Mouse (Mus musculus) lung, embryonic 15.5 days (tissue): ENCODE results near the gene Drosha. TPM values are rescaled to one million over a fixed set of nuclear protein-coding genes. Genes with fewer than 3 reads are reported as not detected.
"Not testable (repeated sequence)": the region's sequence is repeated elsewhere in the genome, so short reads cannot be mapped to it uniquely, and the experiment has no call there.

Source experiments
- ATAC-seq: fragments of 200-750 bp; cut with Nextera tagmentation; 2 replicates; pipeline ENCODE4 v1.8.0; 2017; ENCODE audit warnings: moderate number of reproducible peaks, borderline replicate concordance; ENCODE audit not compliant: low FRiP score, low TSS enrichment; ENCODE audit errors: extremely low read depth
- H3K27ac ChIP-seq: fragments of 300-500 bp; sonication (generic); 2 replicates; pipeline ENCODE4 v1.5.1; 2015; ENCODE audit warnings: moderate library complexity, mild to moderate bottlenecking, inconsistent platforms
- H3K27me3 ChIP-seq: fragments of 300-500 bp; sonication (generic); 2 replicates; pipeline ENCODE4 v1.6.1; 2015; ENCODE audit warnings: inconsistent platforms
- H3K36me3 ChIP-seq: fragments of 300-500 bp; sonication (generic); 2 replicates; pipeline ENCODE4 v1.6.1; 2015; ENCODE audit warnings: inconsistent platforms
- H3K4me1 ChIP-seq: fragments of 300-500 bp; sonication (generic); 2 replicates; pipeline ENCODE4 v1.6.1; 2015; ENCODE audit warnings: inconsistent platforms
- H3K4me2 ChIP-seq: fragments of 300-500 bp; sonication (generic); 2 replicates; pipeline ENCODE4 v1.6.1; 2015; ENCODE audit warnings: inconsistent platforms, mild to moderate bottlenecking, moderate library complexity
- H3K4me3 ChIP-seq: fragments of 300-500 bp; sonication (generic); 2 replicates; pipeline ENCODE4 v1.5.1; 2015; ENCODE audit warnings: mild to moderate bottlenecking, inconsistent platforms
- H3K9ac ChIP-seq: fragments of 300-500 bp; sonication (generic); 2 replicates; pipeline ENCODE4 v1.6.1; 2015; ENCODE audit warnings: inconsistent platforms
- H3K9me3 ChIP-seq: fragments of 300-500 bp; sonication (generic); 2 replicates; pipeline ENCODE4 v1.6.1; 2016; ENCODE audit warnings: inconsistent platforms
- WGBS: fragments of 180-500 bp; shearing (Covaris S2); methylation state at CpG from one replicate; pipeline ENCODE4 v1.1.7; 2015; 5-methylcytosine and 5-hydroxymethylcytosine counted together
- polyA plus RNA-seq: library from polyadenylated mRNA; unstranded; fragments of >200 nt; fragmentation: Nextera tagmentation; extraction: Ambion mirVana; gene quantifications from 2 replicates; pipeline ENCODE4 v1.2.1, GENCODE M21; 2015

Drosha gene
- polyA plus RNA-seq, 1 experiment from 2014 or later: 29.7 TPM

DNA sequence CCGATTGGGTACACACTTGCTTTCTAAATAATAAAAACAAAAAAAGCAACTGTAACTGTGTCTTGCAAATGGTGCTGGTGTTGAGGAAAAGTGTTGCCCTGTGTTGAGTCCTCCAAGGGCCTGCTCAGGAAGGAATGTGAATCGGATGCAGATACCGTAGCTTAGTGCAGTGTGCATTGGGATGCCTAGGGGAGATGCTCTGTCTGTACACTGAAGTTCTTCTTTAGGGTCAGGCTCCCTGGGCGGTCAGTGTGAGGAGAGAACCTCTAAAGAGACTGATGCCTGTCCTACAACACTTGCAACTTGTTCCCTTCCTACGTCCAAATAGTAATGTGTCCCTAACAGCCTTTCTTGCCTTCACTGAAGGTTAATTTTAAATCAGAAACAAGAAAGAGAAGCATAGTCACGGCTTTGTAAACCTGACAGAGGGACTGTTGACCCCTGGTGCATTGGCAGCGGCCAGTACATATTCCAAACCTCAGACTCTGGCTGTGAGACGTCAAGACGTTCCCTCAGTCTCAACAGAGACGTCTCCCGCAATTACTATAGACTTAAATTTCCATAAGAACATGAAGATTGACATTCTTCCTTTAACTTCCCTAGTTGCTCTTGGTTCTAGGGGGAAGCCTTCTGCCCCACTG, 94.8 kb downstream of the Drosha start:
- not testable (repeated sequence) for H3K4me2 ChIP-seq, H3K9me3 ChIP-seq, H3K4me1 ChIP-seq, H3K27me3 ChIP-seq, H3K27ac ChIP-seq, H3K4me3 ChIP-seq, H3K9ac ChIP-seq, ATAC-seq
- H3K36me3 ChIP-seq: peaks cover 52% of the 10 kb centered on the region
- 90% methylated on average over 11 of the region's 11 CpGs for WGBS

DNA sequence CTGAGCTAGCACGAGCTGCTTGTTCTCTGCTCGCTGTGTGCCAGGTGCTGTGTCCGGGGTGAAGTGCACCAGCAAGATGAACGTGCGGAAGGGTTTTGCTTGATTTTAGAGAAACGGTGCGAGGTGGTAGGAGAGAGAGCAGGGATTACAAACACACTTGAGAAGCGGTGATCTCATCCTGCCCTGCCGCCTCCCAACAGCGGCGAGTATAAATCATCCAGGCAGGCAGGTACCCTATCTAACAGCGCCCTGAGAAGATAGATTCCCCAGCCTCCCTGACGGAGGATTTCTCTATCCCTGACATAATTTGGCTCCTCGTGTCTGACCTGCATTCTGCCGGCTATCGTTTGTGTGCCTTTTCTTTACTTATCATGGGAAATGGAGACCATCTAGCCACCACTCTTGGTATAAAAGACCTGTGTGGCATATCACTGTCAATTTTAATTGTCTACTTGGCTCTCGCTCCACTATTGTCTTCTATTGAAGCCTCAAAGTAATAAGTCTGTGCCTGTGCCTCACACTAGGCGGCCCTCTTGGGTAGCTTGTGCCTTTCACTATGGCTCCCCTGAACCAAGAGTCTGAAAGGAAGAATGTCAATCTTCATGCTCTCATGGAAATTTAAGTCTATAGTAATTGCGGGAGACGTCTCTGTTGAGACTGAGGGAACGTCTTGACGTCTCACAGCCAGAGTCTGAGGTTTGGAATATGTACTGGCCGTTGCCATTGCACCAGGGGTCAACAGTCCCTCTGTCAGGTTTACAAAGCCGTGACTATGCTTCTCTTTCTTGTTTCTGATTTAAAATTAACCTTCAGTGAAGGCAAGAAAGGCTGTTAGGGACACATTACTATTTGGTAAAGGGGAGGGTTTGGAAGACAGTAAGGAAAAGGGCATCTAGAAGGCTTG, 95.6 kb downstream of the Drosha start:
- WGBS: 86% methylated on average over 24 of the region's 24 CpGs
- peaks cover 56% of the 10 kb centered on the region for H3K36me3 ChIP-seq
- H3K4me1 ChIP-seq: no peaks in the 10 kb centered on the region
- no peak overlapping the region for H3K9ac ChIP-seq
- H3K27ac ChIP-seq: no peak overlapping the region
- H3K9me3 ChIP-seq: no peaks in the 10 kb centered on the region
- H3K4me3 ChIP-seq: no peak overlapping the region
- ATAC-seq: no peak
- H3K4me2 ChIP-seq: no peak overlapping the region
- no peaks in the 10 kb centered on the region for H3K27me3 ChIP-seq

DNA sequence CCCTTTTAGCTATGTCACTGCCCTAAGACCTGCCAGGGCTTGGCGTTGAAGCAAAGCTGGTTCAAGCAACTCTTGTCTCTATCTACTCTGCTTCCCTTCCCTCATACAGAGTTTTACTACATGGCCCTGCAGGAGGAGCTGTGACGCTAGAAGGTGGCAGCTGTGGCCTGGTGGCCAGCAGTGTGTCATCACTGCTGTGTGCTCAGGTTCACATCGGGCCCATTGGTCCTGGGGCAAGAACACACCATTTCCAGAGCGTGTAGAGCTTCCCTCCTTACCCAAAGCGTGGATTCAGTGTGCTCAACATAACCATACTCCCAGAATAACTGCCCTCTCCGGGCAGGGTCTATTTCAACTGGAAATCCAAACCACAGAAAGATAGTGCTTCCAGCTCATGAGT, 97.3 kb downstream of the Drosha start:
- no peak overlapping the region for H3K9ac ChIP-seq
- H3K27ac ChIP-seq: no peak overlapping the region
- no peaks in the 10 kb centered on the region for H3K27me3 ChIP-seq
- ATAC-seq: no peak
- no peak overlapping the region for H3K4me2 ChIP-seq
- no peak overlapping the region for H3K4me3 ChIP-seq
- 91% methylated on average over 6 of the region's 6 CpGs for WGBS
- no peaks in the 10 kb centered on the region for H3K9me3 ChIP-seq
- peaks cover 58% of the 10 kb centered on the region for H3K36me3 ChIP-seq
- H3K4me1 ChIP-seq: no peaks in the 10 kb centered on the region

DNA sequence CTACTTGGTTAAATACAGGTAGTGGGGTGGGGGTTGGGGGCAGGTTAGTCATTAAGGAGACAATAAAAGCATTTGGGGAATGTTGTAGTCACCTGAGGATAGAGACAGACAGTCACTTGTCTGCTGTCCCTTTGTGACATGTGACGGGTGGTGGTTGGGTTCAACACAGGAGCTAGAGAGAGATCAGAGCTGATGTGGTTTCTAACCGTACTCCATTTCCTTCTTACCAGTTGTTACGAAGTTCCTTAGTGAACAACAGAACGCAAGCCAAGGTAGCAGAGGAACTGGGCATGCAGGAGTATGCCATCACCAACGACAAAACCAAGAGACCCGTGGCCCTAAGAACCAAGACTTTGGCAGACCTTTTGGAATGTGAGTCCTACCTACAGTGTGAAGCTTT, 99.2 kb downstream of the Drosha start:
- no peak overlapping the region for H3K4me2 ChIP-seq
- H3K4me3 ChIP-seq: no peak overlapping the region
- H3K4me1 ChIP-seq: no peaks in the 10 kb centered on the region
- H3K27me3 ChIP-seq: no peaks in the 10 kb centered on the region
- WGBS: 91% methylated on average over 6 of the region's 6 CpGs
- no peak overlapping the region for H3K9ac ChIP-seq
- no peak overlapping the region for H3K27ac ChIP-seq
- no peaks in the 10 kb centered on the region for H3K9me3 ChIP-seq
- peaks cover 51% of the 10 kb centered on the region for H3K36me3 ChIP-seq
- ATAC-seq: no peak

DNA sequence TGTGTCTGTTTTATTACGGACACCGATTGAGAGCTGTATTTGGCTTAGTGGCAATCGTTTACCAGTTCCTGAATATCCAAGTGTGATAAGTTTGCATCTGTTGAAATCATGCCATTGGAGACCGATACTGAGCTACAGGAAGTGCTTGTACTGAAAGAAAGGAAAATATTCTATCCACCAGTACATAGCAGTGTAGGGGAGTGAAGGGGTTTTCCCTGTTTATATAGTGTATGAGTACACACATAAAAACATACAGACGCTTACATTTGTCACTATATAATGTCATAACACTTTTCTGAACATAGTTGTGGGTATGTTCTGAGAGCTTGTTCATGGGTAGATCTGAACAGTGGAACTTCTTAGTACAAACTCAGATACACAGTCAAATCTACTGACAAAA, 106.9 kb downstream of the Drosha start:
- Histone ChIP-seq H3K27ac (no peak overlapping the region), H3K9ac (no peak overlapping the region), H3K4me1 (no peaks in the 10 kb centered on the region), H3K4me2 (no peak overlapping the region), H3K36me3 (peaks cover 25% of the 10 kb centered on the region), H3K27me3 (no peaks in the 10 kb centered on the region), H3K9me3 (no peaks in the 10 kb centered on the region), H3K4me3 (no peak overlapping the region)
- no peak for ATAC-seq
- whole genome bisulfite sequencing: 81% methylated on average over 5 of the region's 5 CpGs

DNA sequence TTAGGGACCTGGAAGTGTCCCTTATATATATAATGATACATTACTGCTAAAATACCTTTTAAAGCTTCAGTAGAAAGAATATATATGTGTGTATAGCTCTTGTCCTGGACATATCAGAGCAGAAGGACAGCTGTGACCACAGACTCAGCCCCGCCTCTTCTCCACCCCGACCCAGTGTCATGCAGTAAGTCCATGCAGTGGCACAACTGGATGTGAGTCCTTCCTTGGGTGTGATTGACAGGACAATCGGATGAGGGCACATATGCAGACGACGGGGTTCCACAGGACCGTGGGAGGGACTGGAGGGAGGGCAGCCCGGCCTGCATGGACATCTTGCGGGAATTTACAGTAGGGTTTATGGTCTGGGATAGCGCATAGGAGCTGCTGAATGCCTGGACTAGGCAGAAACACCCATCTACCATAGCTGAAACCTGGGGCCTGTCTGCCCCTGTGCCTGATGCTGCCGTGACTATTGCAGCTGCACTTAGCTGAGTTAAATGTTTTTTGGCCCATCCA, 111.7 kb downstream of the Drosha start:
- no peak overlapping the region for H3K9ac ChIP-seq
- no peaks in the 10 kb centered on the region for H3K9me3 ChIP-seq
- 89% methylated on average over 10 of the region's 10 CpGs for WGBS
- H3K27me3 ChIP-seq: no peaks in the 10 kb centered on the region
- no peak for ATAC-seq
- no peak overlapping the region for H3K27ac ChIP-seq
- H3K4me1 ChIP-seq: no peaks in the 10 kb centered on the region
- no peak overlapping the region for H3K4me3 ChIP-seq
- no peak overlapping the region for H3K4me2 ChIP-seq
- peaks cover 3% of the 10 kb centered on the region; the same call in 1 of the 2 replicates for H3K36me3 ChIP-seq

DNA sequence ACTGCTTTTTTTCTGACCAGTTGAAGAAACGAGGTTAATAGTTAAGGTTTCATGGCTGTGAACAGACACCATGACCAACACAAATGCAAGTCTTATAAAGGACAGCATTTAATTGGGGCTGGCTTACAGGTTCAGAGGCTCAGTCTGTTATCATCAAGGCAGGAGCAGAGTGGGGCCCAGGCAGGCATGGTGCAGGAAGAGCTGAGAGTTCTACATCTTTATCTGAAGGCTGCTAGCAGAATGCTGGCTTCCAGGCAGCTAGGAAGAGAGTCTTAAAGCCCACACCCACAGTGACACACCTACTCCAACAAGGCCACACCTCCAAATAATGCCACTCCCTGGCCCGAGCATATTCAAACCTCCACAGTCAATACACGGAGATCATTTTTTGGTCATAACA, 112.7 kb downstream of the Drosha start:
- H3K9me3 ChIP-seq, ATAC-seq, H3K4me3 ChIP-seq, H3K9ac ChIP-seq, H3K27ac ChIP-seq, H3K27me3 ChIP-seq, H3K36me3 ChIP-seq, H3K4me1 ChIP-seq, H3K4me2 ChIP-seq: not testable (repeated sequence)
- 81% methylated on average over 3 of the region's 3 CpGs for WGBS

DNA sequence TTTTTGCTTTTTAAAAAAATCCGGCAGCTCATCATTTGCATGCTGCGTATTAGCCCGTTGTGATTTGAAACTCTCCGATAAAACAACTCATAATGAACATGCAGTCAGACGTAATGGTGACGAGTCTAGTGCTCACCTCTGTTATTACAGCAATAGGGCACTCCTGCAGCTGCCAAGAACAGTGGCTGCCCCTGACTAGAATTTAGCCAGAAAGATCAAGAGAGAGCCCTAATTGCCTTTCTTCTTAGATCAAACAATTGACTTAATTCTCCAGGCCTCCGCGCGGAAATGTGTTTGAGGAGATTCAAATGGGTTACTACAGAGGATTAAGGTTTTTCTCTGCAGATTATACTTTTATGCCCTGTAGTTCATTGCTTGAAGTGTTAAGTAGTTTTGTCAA, 116.5 kb downstream of the Drosha start:
- no peaks in the 10 kb centered on the region for H3K9me3 ChIP-seq

DNA sequence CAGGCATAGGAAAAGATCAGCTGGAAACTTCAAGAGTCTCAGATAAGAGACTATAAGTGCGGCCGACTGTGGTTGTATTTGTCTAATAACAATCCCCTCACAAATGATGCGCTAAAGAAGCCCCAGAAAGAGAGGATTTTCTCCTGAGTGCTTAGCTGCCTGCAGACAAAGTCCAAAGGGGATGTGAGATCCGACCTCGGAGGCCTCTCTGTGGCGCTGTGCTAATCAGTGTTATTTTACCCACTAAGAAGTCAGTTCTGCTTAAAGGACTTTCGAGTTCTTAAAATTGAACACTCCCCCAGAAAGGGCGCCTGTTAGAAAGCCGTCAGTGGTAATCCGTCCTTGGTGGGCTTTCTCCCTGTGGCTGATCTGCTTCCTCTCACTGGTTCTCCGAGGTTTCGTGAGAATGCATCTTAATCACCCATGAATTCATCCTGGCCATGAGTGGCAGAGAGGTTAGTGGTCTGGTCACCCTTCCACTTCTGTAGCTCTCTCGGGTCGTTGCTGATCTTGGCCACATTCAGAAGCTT, 117.1 kb downstream of the Drosha start:
- no peaks in the 10 kb centered on the region for H3K9me3 ChIP-seq
- WGBS: 29% methylated on average over 14 of the region's 14 CpGs
- no peak overlapping the region for H3K4me3 ChIP-seq
- no peaks in the 10 kb centered on the region for H3K4me1 ChIP-seq
- ATAC-seq: no peak
- no peak overlapping the region for H3K4me2 ChIP-seq
- no peak overlapping the region for H3K9ac ChIP-seq
- H3K27me3 ChIP-seq: no peaks in the 10 kb centered on the region
- no peak overlapping the region for H3K27ac ChIP-seq
- no peaks in the 10 kb centered on the region for H3K36me3 ChIP-seq

More for the DNA sequence above, 116.5 kb downstream of the Drosha start:
- Histone ChIP-seq H3K4me1 (no peaks in the 10 kb centered on the region), H3K9ac (no peak overlapping the region), H3K27ac (no peak overlapping the region), H3K4me2 (no peak overlapping the region), H3K27me3 (no peaks in the 10 kb centered on the region), H3K4me3 (no peak overlapping the region), H3K36me3 (no peaks in the 10 kb centered on the region)
- no peak for ATAC-seq
- 59% methylated on average over 9 of the region's 9 CpGs for WGBS

DNA sequence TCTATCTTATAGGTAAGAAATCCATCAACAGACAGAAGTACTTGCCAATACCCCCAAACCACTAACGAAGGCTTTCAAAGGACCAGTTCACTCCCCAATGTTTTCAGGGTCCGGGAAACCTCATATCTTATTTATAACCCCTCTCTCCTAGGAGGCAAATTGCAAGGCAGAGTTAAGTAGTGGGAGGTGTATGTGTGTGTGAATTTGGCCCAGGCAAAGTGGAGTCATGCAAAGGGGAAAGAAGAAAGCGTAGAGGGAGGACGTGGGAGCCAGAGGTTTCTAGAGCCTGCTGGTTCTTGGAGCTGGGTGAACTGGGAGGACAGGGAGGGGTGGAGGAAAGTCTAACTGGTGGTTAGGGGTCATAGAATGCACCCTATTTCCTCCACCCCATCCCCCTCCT, 117.8 kb downstream of the Drosha start:
- Histone ChIP-seq H3K4me3 (no peak overlapping the region), H3K9ac (no peak overlapping the region), H3K36me3 (no peaks in the 10 kb centered on the region), H3K27ac (no peak overlapping the region), H3K9me3 (no peaks in the 10 kb centered on the region), H3K4me2 (no peak overlapping the region), H3K4me1 (no peaks in the 10 kb centered on the region), H3K27me3 (no peaks in the 10 kb centered on the region)
- 89% methylated on average over 4 of the region's 4 CpGs for WGBS
- ATAC-seq: no peak

DNA sequence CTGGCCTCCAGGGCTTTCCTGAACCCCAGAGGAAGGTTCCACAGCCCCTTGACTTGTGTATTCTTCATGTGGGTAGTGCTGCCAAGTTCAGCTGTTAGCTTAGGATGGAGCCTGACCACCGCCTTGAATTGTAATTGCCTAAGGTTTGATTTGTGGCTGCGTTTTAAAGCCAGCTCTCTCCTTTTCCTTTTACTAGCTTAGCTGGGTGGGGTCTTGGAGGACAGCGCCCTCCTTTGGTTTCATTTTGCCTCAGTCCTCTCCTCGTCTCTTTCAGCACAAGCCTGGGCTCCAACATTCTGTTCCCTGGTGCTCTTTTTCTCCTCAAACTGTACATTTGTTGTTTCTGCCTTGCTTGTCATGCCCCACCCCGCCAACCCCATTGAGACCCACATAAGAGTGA, 133.4 kb downstream of the Drosha start:
- Histone ChIP-seq H3K4me2 (no peak overlapping the region), H3K4me3 (no peak overlapping the region), H3K9me3 (no peaks in the 10 kb centered on the region), H3K27me3 (no peaks in the 10 kb centered on the region), H3K36me3 (no peaks in the 10 kb centered on the region), H3K27ac (no peak overlapping the region), H3K9ac (no peak overlapping the region), H3K4me1 (no peaks in the 10 kb centered on the region)
- whole genome bisulfite sequencing: 76% methylated on average over 5 of the region's 5 CpGs
- no peak for ATAC-seq

DNA sequence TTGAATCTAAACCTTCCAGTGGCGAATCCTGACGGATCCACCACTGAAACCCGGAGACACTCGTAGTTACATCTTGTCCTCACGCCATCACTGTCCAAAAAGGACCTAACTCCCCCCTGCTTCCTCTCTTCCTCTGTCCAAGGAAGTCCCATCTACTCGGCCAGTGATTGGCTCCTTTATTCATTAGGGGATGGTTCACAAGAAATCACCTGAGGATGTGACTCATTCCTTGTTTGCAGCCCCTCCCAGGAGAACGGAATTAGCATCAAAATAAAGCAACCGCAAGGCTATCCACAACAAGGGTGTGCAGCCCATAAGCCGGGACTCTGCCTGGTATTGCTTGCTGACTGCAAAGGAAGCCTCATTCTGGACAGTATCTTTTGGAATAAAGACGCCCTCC, 137.6 kb downstream of the Drosha start:
- no peaks in the 10 kb centered on the region for H3K27me3 ChIP-seq
- H3K4me2 ChIP-seq: no peak overlapping the region
- H3K9ac ChIP-seq: no peak overlapping the region
- H3K4me3 ChIP-seq: no peak overlapping the region
- 82% methylated on average over 10 of the region's 10 CpGs for WGBS
- ATAC-seq: no peak
- H3K9me3 ChIP-seq: no peaks in the 10 kb centered on the region
- no peaks in the 10 kb centered on the region for H3K4me1 ChIP-seq
- no peak overlapping the region for H3K27ac ChIP-seq
- H3K36me3 ChIP-seq: no peaks in the 10 kb centered on the region
